Mouse (Mus musculus) MN1 (cell line): ENCODE results near the gene Mcam.

ENCODE experiments used
- DNase-seq: peaks from one replicate; pipeline ENCODE4 v3.0.0-alpha.2; 2016; ENCODE audit warnings: low spot score

Gene Mcam

DNA sequence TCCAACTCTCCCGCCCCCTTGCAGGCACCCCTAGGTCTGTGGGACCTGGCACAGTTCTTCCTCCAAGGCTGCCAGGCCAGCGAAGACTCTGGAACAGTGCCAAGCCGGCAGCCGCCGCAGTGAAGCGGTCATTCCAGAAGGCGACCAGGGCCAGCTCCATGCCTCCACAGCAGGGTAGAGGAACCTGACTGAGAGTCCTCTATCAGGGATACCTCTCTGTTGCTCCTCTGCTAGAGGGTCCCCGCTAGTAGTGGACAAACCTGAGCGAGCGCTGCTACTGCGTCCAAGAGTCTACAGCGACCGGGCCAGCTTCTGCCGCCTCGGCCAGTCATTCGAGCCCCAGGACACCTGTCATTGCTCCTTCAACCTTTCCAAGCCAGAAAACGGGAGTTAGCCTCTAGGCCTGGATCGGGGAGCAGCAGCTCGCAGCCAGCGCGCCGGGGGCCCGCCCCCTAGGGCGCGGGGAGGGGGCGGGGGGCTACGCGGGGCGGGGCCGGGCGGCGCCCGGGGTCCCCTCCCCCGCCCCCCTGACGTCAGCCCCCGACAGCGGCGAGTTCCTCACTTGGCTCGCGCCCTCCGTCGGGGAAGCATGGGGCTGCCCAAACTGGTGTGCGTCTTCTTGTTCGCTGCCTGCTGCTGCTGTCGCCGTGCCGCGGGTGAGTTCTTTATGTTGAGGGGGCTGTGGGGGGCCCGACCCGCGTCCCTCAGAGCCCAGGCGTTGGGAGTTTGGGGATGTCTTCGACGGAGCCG is at the start of gene Mcam:
Gene Mcam (plus strand): TSS at position 369 of the 750 bp plus-strand sequence.
- peak; percentile 81 for DNase-seq

- peak; percentile 80 for DNase-seq
Observed at GRCm38 (mm10) chr9:44084659-44085229, 49.5 kb upstream of the Mcam start.

DNA sequence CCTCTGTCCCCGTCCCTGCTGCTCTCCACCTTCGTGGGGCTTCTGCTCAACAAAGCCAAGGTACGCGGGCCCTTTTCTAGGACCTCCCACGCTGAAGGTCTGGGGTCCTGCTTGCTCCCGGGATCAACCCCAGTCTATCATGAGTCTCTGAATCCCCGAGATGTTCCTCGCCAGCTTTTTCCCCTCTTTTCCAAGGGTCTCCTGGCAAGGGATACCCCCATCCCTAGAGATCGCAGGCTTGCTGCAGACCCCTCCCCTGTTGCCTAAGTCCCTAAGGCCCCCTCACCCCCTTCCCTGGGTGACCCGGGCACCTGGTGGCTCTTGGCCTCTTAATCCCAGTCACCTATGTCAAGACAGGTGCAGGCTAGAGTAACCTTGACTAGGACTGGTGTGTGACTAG is 49.0 kb upstream of the Mcam start:
- DNase-seq: no peak

GRCm38 (mm10) chr9:44085741-44086665 is 48.3 kb upstream of the Mcam start:
- DNase-seq: no peak

GRCm38 (mm10) chr9:44086960-44087359 is 47.3 kb upstream of the Mcam start:
- no peak for DNase-seq

DNA sequence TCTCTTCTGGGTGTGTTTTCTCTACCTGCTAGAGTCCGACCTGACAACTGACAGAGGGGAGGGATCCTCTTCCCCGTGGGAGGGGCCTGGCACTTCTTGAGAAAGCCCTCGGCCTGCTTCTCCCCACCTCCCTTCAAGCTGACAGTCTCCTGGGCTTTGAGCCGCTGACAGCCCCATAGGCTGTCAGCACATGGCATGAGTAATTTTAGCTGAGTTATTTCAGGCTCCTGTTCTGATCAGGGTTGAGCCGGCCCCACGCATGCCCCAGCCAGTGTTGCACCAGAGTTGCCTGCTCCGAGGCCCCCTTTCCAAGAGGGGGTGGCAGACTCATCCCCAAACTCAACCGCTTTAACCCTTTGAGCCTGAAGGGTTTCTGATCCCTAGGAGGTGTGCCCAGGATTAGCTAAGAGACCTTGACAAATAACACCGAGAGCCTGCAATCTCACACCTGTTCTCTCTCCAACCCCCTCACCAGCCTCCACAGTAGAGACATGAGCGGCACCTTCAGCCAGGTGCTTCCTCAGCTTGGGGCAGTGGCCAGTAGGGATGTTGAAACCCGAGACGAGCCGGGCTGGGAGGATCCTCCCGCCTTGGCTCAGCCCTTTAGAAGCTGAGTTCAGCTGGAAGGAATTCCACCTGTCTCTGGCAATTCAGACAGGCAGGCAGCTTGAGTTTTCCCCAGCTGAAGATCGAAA is 46.4 kb upstream of the Mcam start:
- DNase-seq: peak; percentile 46

DNA sequence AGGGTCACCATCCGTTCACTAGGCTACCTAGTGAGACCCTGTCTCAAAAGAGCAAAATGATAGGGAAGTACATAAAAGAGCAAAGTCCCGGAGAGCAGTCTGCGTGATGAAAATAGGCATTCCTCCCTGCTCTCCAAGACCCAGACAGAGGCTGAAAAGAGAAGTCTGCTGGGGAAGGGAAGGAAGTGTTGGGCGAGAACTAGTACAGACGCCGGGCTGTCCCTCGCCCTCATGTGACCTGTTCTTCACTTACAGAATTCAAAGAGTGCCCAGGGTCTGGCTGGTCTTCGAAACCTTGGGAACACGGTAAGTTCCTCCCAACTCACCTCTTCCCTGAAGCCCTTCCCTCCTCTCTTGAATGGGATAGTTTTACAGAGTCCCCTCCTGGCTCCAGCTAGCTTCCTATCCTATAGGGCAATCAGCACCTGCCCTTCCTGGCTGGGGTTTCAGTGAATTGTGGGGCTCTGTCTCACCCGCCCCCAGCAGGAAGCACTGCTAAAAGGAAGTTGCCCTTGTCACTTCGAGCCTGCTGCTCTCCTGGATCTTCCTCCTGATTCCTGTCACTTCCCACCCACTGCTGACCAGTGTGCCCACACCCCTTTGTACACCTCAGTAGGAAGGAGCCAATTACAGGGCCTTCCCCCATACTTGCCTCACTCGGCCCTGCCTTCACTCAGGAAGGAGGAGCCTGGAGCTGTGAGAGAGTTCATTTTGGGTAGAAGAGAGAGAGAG is 45.2 kb upstream of the Mcam start:
- DNase-seq: no peak

GRCm38 (mm10) chr9:44093612-44094503 is 40.4 kb upstream of the Mcam start:
- peak; percentile 48 for DNase-seq

GRCm38 (mm10) chr9:44094737-44095136 is 39.5 kb upstream of the Mcam start:
- no peak for DNase-seq

GRCm38 (mm10) chr9:44095781-44096180 is 38.5 kb upstream of the Mcam start:
- no peak for DNase-seq

- DNase-seq: peak; percentile 30
Observed at GRCm38 (mm10) chr9:44096536-44096935, 37.7 kb upstream of the Mcam start.

DNA sequence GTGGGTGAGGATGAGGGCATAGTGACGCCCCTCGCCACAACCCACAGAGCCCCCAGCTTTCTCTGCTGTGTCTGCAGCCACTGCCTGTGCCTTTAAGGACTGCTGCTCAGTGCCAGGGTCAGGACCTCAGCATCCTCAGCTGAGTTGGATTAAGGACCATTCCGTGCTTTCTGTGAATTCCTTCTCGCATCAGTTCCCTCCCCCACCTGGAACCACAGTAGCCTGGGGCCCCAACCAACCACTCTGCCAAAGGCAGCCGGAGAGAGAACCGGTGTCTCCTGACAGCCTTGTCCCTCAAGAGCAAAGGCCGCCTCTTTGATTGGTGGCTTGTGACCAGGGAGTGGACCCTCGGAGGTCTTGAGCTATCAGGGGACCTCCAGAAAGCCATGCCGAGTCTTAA is 32.8 kb upstream of the Mcam start, which contains the start of gene Mfrp:
Gene Mfrp (plus strand): TSS at position 240 of the 400 bp plus-strand sequence.
- DNase-seq: no peak

DNA sequence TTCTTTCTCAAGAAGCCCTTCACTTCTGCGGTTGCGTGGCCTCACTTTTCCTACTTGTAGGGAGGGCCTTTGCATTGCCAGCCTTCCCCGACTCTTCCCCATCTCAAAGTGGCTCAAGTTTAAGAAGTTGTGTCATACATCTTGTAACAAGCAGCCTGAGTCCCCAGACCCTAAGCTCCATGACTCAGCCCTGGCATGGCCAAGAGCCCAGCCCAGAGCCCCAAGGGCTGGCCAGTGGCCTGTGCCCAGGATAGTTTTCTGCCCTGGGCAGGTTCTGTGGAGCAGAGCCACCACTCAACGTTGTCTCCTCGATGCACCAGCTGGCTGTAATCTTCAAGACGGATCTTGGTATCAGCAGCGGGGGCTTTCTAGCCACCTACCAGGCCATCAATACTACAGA is 29.4 kb upstream of the Mcam start:
- DNase-seq: no peak

GRCm38 (mm10) chr9:44105781-44106180 is 28.5 kb upstream of the Mcam start:
- no peak for DNase-seq

GRCm38 (mm10) chr9:44106182-44106581 is 28.1 kb upstream of the Mcam start:
- no peak for DNase-seq

DNA sequence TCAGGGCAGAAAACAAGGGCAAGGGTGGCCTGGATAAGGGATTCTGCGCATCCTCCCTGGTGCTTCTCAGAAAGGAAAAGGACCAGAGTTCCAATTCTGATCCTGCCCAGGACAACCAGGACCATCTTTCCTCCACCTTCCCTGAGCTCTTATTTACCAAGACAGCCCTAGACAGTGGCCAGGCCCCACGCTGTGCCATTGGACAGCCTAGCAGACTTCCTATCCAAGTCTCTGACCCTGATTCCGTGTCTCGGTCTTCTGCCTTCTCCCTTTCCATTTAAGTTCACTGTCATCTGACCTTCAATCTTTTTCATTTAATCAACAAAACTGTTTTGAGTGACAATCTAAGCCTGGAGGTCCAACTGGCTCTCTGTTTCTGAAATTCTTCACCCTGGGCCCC is 27.7 kb upstream of the Mcam start:
- no peak for DNase-seq

DNA sequence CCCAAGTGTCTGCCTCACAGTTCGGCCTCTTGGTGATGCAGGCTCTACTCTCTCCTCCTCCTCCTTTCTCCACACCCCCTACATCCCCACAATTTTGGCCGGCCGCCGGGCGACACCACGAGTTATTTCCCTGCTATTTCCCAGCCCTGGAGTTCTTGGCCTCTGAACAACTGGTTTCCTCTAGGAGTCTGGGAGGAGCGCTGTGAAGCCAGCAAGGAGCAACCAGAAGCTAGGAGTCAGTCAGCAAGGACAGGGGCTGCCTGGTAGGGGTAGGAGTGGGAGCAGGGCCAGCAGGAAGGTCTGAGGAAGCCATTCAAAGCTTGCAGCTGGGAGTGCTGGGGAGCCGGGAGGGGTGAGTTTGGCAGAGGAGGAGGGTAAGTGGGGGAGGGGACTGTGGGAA is 27.2 kb upstream of the Mcam start, which contains the start of gene C1qtnf5:
Gene C1qtnf5 (plus strand): TSS at position 136 of the 400 bp plus-strand sequence.
- DNase-seq: no peak

DNA sequence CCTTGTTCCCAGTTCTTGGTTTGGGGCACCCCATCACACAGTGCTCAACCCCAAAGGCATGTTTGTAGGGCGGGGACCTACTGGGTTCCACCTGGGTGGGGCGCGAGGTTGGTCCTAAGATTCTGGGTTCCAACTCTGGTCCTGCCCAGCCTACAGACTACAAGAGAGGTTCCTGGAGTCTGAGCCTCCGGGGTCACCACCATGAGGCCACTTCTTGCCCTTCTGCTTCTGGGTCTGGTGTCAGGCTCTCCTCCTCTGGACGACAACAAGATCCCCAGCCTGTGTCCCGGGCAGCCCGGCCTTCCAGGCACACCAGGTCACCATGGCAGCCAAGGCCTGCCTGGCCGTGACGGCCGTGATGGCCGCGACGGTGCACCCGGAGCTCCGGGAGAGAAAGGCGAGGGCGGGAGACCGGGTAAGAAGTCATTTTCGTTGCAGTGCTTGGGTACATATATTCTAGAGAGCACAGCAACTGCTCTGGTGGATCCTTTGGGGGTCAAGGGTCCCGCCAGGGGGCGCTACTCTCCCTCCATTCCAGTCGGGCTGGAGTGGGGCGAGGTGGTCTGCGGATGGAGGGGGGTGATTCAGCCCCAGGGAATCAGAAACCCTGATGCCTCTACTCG is 26.6 kb upstream of the Mcam start:
- no peak for DNase-seq

DNA sequence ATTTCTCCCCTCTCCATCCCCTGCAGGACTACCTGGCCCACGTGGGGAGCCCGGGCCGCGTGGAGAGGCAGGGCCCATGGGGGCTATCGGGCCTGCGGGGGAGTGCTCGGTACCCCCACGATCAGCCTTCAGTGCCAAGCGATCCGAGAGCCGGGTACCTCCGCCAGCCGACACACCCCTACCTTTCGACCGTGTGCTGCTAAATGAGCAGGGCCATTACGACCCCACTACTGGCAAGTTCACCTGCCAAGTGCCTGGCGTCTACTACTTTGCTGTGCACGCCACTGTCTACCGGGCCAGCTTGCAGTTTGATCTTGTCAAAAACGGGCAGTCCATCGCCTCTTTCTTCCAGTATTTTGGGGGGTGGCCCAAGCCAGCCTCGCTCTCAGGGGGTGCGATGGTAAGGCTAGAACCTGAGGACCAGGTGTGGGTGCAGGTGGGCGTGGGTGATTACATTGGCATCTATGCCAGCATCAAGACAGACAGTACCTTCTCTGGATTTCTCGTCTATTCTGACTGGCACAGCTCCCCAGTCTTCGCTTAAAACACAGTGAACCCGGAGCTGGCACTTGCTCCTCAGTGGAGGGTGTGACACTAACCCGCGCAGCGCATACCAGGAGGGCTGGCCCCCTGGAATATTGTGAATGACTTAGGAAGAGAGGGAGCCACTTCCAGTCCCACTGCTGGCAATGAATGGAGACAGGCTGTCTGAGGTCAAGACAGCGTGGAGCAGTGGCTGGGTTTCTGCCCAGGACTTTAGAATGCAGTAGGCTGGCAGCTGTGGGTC is 25.8 kb upstream of the Mcam start:
- no peak for DNase-seq
